Mouse (Mus musculus): ENCODE measurements around the gene Ankib1. TPM values are rescaled to one million over a fixed set of nuclear protein-coding genes. Genes with fewer than 3 reads are reported as not detected.
"Not testable (repeated sequence)": the region's sequence is repeated elsewhere in the genome, so short reads cannot be mapped to it uniquely, and the experiment has no call there.

The Ankib1 gene
- total RNA-seq, 2 experiments from 2014 or later = 18.2 to 19.0 TPM

- DNase-seq = not testable (repeated sequence)
Measured at GRCm38 (mm10) chr5:3750536-3750935, 52.2 kb downstream of the Ankib1 start.

GRCm38 (mm10) chr5:3732846-3733245 lies 69.9 kb downstream of the Ankib1 start:
- intact Hi-C loops (cut with DNase I; ENCODE audit: low total_unique reads); DNase-seq: not testable (repeated sequence)

More at GRCm38 (mm10) chr5:3750536-3750935, 52.2 kb downstream of the Ankib1 start:
- intact Hi-C loops (cut with DNase I; ENCODE audit: low total_unique reads) = not testable (repeated sequence)

GRCm38 (mm10) chr5:3728820-3729219 lies 73.9 kb downstream of the Ankib1 start:
- DNase-seq = no peak
- intact Hi-C loops (cut with DNase I; ENCODE audit: low total_unique reads) = no loop called here

GRCm38 (mm10) chr5:3725491-3725890 lies 77.2 kb downstream of the Ankib1 start:
- DNase-seq = no peak
- intact Hi-C loops (cut with DNase I; ENCODE audit: low total_unique reads) = no loop called here

GRCm38 (mm10) chr5:3723415-3723814 lies 79.3 kb downstream of the Ankib1 start:
- intact Hi-C loops (cut with DNase I; ENCODE audit: low total_unique reads) = no loop called here
- DNase-seq = no peak

GRCm38 (mm10) chr5:3722873-3723272 lies 79.9 kb downstream of the Ankib1 start:
- intact Hi-C loops (cut with DNase I; ENCODE audit: low total_unique reads) = no loop called here
- DNase-seq = no peak

- no peak for DNase-seq
- intact Hi-C loops (cut with DNase I; ENCODE audit: low total_unique reads) = no loop called here
Measured at GRCm38 (mm10) chr5:3719371-3719770, 83.4 kb downstream of the Ankib1 start.

GRCm38 (mm10) chr5:3715800-3716199 lies 86.9 kb downstream of the Ankib1 start:
- no peak for DNase-seq
- intact Hi-C loops (cut with DNase I; ENCODE audit: low total_unique reads) = no loop called here

- no peak for DNase-seq
- intact Hi-C loops (cut with DNase I; ENCODE audit: low total_unique reads) = no loop called here
Measured at GRCm38 (mm10) chr5:3702180-3702579, 100.5 kb downstream of the Ankib1 start.

- intact Hi-C loops (cut with DNase I; ENCODE audit: low total_unique reads) = no loop called here
- no peak for DNase-seq
Measured at GRCm38 (mm10) chr5:3700025-3700424, 102.7 kb downstream of the Ankib1 start.

- no peak for DNase-seq
- intact Hi-C loops (cut with DNase I; ENCODE audit: low total_unique reads) = no loop called here
Measured at GRCm38 (mm10) chr5:3696031-3696430, 106.7 kb downstream of the Ankib1 start.

GRCm38 (mm10) chr5:3695191-3695590 lies 107.5 kb downstream of the Ankib1 start:
- DNase-seq = no peak
- intact Hi-C loops (cut with DNase I; ENCODE audit: low total_unique reads) = no loop called here

GRCm38 (mm10) chr5:3692956-3693355 lies 109.8 kb downstream of the Ankib1 start:
- intact Hi-C loops (cut with DNase I; ENCODE audit: low total_unique reads) = no loop called here

GRCm38 (mm10) chr5:3691283-3691682 lies 111.4 kb downstream of the Ankib1 start:
- DNase-seq = no peak
- intact Hi-C loops (cut with DNase I; ENCODE audit: low total_unique reads) = no loop called here

More at GRCm38 (mm10) chr5:3692956-3693355, 109.8 kb downstream of the Ankib1 start:
- no peak for DNase-seq

GRCm38 (mm10) chr5:3688298-3688697 lies 114.4 kb downstream of the Ankib1 start:
- no peak for DNase-seq

GRCm38 (mm10) chr5:3669938-3670554 lies 132.7 kb downstream of the Ankib1 start:
- intact Hi-C loops (cut with DNase I; ENCODE audit: low total_unique reads) = no loop called here
- DNase-seq = no peak

More at GRCm38 (mm10) chr5:3688298-3688697, 114.4 kb downstream of the Ankib1 start:
- intact Hi-C loops (cut with DNase I; ENCODE audit: low total_unique reads) = no loop called here

- intact Hi-C loops (cut with DNase I; ENCODE audit: low total_unique reads) = no loop called here
- no peak for DNase-seq
Measured at GRCm38 (mm10) chr5:3666585-3666984, 136.1 kb downstream of the Ankib1 start.

- intact Hi-C loops (cut with DNase I; ENCODE audit: low total_unique reads) = no loop called here
- no peak for DNase-seq
Measured at GRCm38 (mm10) chr5:3665225-3665624, 137.5 kb downstream of the Ankib1 start.

GRCm38 (mm10) chr5:3657085-3657484 lies 145.6 kb downstream of the Ankib1 start, which contains the start of gene Gatad1:
Gene Gatad1, minus strand, starts transcription at chr5:3657185.
- DNase-seq = no peak
- intact Hi-C loops (cut with DNase I; ENCODE audit: low total_unique reads) = no loop called here

GRCm38 (mm10) chr5:3653801-3654200 lies 148.9 kb downstream of the Ankib1 start:
- intact Hi-C loops (cut with DNase I; ENCODE audit: low total_unique reads) = no loop called here
- no peak for DNase-seq

GRCm38 (mm10) chr5:3652903-3653575 lies 149.7 kb downstream of the Ankib1 start:
- intact Hi-C loops (cut with DNase I; ENCODE audit: low total_unique reads); DNase-seq: not testable (repeated sequence)

All from gastrocnemius, postnatal 14 days (tissue).